Mouse (Mus musculus): ENCODE data around the gene Mmgt2. TPM values are rescaled to one million over a fixed set of nuclear protein-coding genes. Genes with fewer than 3 reads are reported as not detected.

Mmgt2 gene
- polyA plus RNA-seq, 1 experiment from 2014 or later, result 25.7 TPM

DNA sequence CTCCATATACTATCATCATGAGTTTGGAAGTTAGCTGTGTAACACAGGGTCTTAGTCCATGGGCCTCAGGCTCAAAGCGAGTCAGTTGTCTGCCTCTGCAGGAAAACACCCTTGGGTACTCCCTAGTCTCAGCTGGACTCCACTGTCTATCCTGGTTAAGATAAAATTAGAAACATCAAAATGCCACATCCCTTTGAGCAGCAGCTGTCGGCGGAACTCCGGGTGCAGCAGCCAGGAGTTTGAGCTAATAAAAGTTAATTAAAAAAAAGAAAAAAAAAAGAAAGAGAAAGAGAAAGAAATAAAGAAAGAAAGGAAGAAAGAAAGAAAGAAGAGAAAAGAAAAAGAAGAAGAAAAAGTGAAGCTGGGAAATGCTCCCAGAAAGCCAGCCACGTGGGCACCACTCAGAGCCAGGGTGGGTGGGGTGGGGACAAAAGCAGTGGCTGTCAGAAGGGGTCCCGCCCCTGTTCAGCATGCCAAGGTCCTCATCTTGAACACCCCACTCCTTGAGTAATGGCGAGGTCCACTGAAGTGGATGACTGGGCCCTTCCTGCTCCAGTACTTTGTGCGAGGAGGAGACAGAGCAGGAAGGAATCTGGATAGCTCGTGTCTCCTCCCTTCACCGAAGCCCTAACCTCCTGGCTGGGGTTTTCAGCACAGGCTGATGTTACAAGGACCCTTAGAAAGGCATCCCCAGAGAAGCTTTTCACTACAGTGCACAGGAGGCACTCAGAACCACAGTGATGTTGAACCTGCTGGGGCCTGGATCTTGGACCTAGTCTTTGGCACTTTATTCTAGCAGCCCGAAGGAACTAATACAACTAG lies 6.2 kb upstream of the Mmgt2 start:
- Histone ChIP-seq H3K27ac (ENCODE audit: low read depth, low read length) (no peak overlapping the region), H3K9ac (ENCODE audit: low read depth, low read length) (no peak overlapping the region), H3K4me3 (ENCODE audit: low read depth, low read length) (no peak overlapping the region), H3K9me3 (ENCODE audit: control insufficient read depth, low read length) (no peaks in the 10 kb centered on the region), H3K4me1 (replicated peaks; ENCODE audit: control insufficient read depth, insufficient read depth, low read length) (peaks cover 37% of the 10 kb centered on the region), H3K36me3 (ENCODE audit: control insufficient read depth, insufficient read depth, low read length) (no peaks in the 10 kb centered on the region; the same call in 1 of the 2 replicates), H3K27me3 (replicated peaks; ENCODE audit: control insufficient read depth, insufficient read depth, low read length) (no peaks in the 10 kb centered on the region), H3K4me2 (no peak overlapping the region)
- DNase-seq (ENCODE audit: low spot score), result no peak
- WGBS, result 68% methylated on average over 11 of the region's 11 CpGs
- no peak for ATAC-seq (replicated peaks; ENCODE audit: low FRiP score)

GRCm38 (mm10) chr11:62643011-62643631 lies 5.3 kb upstream of the Mmgt2 start:
- Histone ChIP-seq H3K27me3 (replicated peaks; ENCODE audit: control insufficient read depth, insufficient read depth, low read length) (no peaks in the 10 kb centered on the region), H3K9me3 (ENCODE audit: control insufficient read depth, low read length) (no peaks in the 10 kb centered on the region), H3K4me2 (no peak overlapping the region), H3K4me3 (ENCODE audit: low read depth, low read length) (no peak overlapping the region), H3K36me3 (ENCODE audit: control insufficient read depth, insufficient read depth, low read length) (no peaks in the 10 kb centered on the region; the same call in 1 of the 2 replicates), H3K27ac (ENCODE audit: low read depth, low read length) (no peak overlapping the region), H3K9ac (ENCODE audit: low read depth, low read length) (no peak overlapping the region), H3K4me1 (replicated peaks; ENCODE audit: control insufficient read depth, insufficient read depth, low read length) (peaks cover 42% of the 10 kb centered on the region)
- whole genome bisulfite sequencing, result 65% methylated on average over 8 of the region's 8 CpGs
- ATAC-seq (replicated peaks; ENCODE audit: low FRiP score), result no peak
- no peak for DNase-seq (ENCODE audit: low spot score)

DNA sequence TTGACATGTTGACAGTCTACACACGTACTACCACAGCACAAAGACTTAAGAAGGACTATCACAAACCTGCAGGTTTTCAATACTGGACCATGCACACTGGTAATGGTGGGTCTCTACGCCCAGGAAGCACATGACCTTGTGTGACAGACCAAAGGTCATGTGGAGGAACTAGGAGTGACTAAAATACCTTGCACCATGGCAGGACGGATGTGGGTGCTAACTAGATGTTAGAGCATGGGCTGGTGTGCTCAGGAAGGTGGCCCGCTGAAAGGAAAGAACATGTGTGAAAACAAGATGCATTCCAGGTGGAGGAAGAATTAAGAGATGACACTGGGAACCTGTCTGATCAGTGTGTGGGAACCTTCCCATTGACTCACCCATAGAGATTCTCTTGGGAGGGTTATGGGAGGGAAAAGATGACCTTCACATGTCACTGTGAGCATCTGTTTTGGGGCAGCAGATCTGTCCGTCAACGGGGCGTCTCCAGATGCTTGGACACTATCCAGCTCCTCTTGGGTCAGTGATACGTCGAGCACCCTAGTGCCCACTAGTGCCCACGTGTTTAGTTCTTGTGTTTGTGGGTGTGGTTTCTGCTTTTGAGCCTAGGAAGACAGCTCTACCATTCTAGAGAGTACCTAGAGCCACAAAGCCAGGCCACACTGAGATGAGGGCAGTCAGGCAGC lies 4.6 kb upstream of the Mmgt2 start:
- no peak overlapping the region for H3K27ac ChIP-seq (ENCODE audit: low read depth, low read length)
- ATAC-seq (replicated peaks; ENCODE audit: low FRiP score), result no peak
- no peak overlapping the region for H3K9ac ChIP-seq (ENCODE audit: low read depth, low read length)

GRCm38 (mm10) chr11:62644602-62645336 lies 3.7 kb upstream of the Mmgt2 start:
- Histone ChIP-seq H3K27ac (ENCODE audit: low read depth, low read length) (no peak overlapping the region), H3K4me1 (replicated peaks; ENCODE audit: control insufficient read depth, insufficient read depth, low read length) (peaks cover 48% of the 10 kb centered on the region)
- WGBS, result 83% methylated on average over 5 of the region's 5 CpGs

More for the DNA sequence above, 4.6 kb upstream of the Mmgt2 start:
- no peak for DNase-seq (ENCODE audit: low spot score)
- 76% methylated on average over 10 of the region's 10 CpGs for WGBS
- Histone ChIP-seq H3K4me2 (no peak overlapping the region), H3K4me1 (replicated peaks; ENCODE audit: control insufficient read depth, insufficient read depth, low read length) (peaks cover 43% of the 10 kb centered on the region), H3K9me3 (ENCODE audit: control insufficient read depth, low read length) (no peaks in the 10 kb centered on the region), H3K27me3 (replicated peaks; ENCODE audit: control insufficient read depth, insufficient read depth, low read length) (no peaks in the 10 kb centered on the region), H3K36me3 (ENCODE audit: control insufficient read depth, insufficient read depth, low read length) (no peaks in the 10 kb centered on the region; the same call in 1 of the 2 replicates), H3K4me3 (ENCODE audit: low read depth, low read length) (no peak overlapping the region)

DNA sequence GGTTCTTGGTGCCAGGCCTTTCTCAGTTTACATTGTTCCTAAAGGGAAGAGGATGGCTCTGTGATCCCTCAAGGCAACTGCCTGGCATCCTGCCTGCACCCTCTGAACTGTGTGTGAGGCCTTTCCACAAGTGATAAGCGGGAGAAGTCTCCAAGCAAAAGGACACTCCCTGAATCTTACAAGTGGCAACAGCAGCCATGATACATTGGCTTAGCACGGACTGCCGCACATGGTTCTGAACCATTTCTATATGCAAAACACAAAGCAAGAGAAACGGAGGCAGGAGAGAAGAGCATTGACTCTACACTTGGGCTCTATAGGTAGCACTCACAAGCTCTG lies 3.2 kb upstream of the Mmgt2 start:
- H3K27me3 ChIP-seq (replicated peaks; ENCODE audit: control insufficient read depth, insufficient read depth, low read length), result no peaks in the 10 kb centered on the region
- no peaks in the 10 kb centered on the region for H3K9me3 ChIP-seq (ENCODE audit: control insufficient read depth, low read length)
- H3K9ac ChIP-seq (ENCODE audit: low read depth, low read length), result no peak overlapping the region
- DNase-seq (ENCODE audit: low spot score) (no peak), ATAC-seq (replicated peaks; ENCODE audit: low FRiP score) (no peak)
- H3K4me2 ChIP-seq, result no peak overlapping the region; the same call in 1 of the 2 replicates
- no peak overlapping the region for H3K27ac ChIP-seq (ENCODE audit: low read depth, low read length)
- WGBS, result 80% methylated on average over 4 of the region's 4 CpGs
- no peaks in the 10 kb centered on the region; the same call in 1 of the 2 replicates for H3K36me3 ChIP-seq (ENCODE audit: control insufficient read depth, insufficient read depth, low read length)
- H3K4me3 ChIP-seq (ENCODE audit: low read depth, low read length), result no peak overlapping the region
- peaks cover 48% of the 10 kb centered on the region for H3K4me1 ChIP-seq (replicated peaks; ENCODE audit: control insufficient read depth, insufficient read depth, low read length)

More at GRCm38 (mm10) chr11:62644602-62645336, 3.7 kb upstream of the Mmgt2 start:
- DNase-seq (ENCODE audit: low spot score) (no peak), ATAC-seq (replicated peaks; ENCODE audit: low FRiP score) (no peak)
- H3K9ac ChIP-seq (ENCODE audit: low read depth, low read length), result no peak overlapping the region
- H3K4me3 ChIP-seq (ENCODE audit: low read depth, low read length), result no peak overlapping the region
- H3K27me3 ChIP-seq (replicated peaks; ENCODE audit: control insufficient read depth, insufficient read depth, low read length), result no peaks in the 10 kb centered on the region
- no peaks in the 10 kb centered on the region; the same call in 1 of the 2 replicates for H3K36me3 ChIP-seq (ENCODE audit: control insufficient read depth, insufficient read depth, low read length)
- H3K9me3 ChIP-seq (ENCODE audit: control insufficient read depth, low read length), result no peaks in the 10 kb centered on the region
- H3K4me2 ChIP-seq, result no peak overlapping the region

- no peak overlapping the region for H3K4me3 ChIP-seq (ENCODE audit: low read depth, low read length)
- no peaks in the 10 kb centered on the region; the same call in 1 of the 2 replicates for H3K36me3 ChIP-seq (ENCODE audit: control insufficient read depth, insufficient read depth, low read length)
- 33% methylated on average over 8 of the region's 8 CpGs for WGBS
- no peaks in the 10 kb centered on the region for H3K27me3 ChIP-seq (replicated peaks; ENCODE audit: control insufficient read depth, insufficient read depth, low read length)
- H3K9me3 ChIP-seq (ENCODE audit: control insufficient read depth, low read length), result no peaks in the 10 kb centered on the region
- no peak overlapping the region for H3K27ac ChIP-seq (ENCODE audit: low read depth, low read length)
- no peak for ATAC-seq (replicated peaks; ENCODE audit: low FRiP score)
- no peak overlapping the region for H3K9ac ChIP-seq (ENCODE audit: low read depth, low read length)
- peak overlapping the region; percentile 40 for H3K4me2 ChIP-seq
- peaks cover 48% of the 10 kb centered on the region for H3K4me1 ChIP-seq (replicated peaks; ENCODE audit: control insufficient read depth, insufficient read depth, low read length)
- DNase-seq (ENCODE audit: low spot score), result peak; percentile 35
Measured at GRCm38 (mm10) chr11:62645732-62646494, 2.6 kb upstream of the Mmgt2 start.

GRCm38 (mm10) chr11:62646495-62646843 lies 2.0 kb upstream of the Mmgt2 start:
- Histone ChIP-seq H3K4me1 (replicated peaks; ENCODE audit: control insufficient read depth, insufficient read depth, low read length) (peaks cover 48% of the 10 kb centered on the region), H3K9ac (ENCODE audit: low read depth, low read length) (no peak overlapping the region), H3K4me3 (ENCODE audit: low read depth, low read length) (no peak overlapping the region), H3K4me2 (peak overlapping the region; percentile 100), H3K27me3 (replicated peaks; ENCODE audit: control insufficient read depth, insufficient read depth, low read length) (no peaks in the 10 kb centered on the region), H3K36me3 (ENCODE audit: control insufficient read depth, insufficient read depth, low read length) (no peaks in the 10 kb centered on the region; the same call in 1 of the 2 replicates), H3K27ac (ENCODE audit: low read depth, low read length) (no peak overlapping the region), H3K9me3 (ENCODE audit: control insufficient read depth, low read length) (no peaks in the 10 kb centered on the region)
- DNase-seq (ENCODE audit: low spot score), result no peak
- ATAC-seq (replicated peaks; ENCODE audit: low FRiP score), result no peak
- 39% methylated on average over 4 of the region's 4 CpGs for WGBS
